Comparison of ENCODE assay signal across 11 mouse cellular contexts in the genomic region with DNA sequence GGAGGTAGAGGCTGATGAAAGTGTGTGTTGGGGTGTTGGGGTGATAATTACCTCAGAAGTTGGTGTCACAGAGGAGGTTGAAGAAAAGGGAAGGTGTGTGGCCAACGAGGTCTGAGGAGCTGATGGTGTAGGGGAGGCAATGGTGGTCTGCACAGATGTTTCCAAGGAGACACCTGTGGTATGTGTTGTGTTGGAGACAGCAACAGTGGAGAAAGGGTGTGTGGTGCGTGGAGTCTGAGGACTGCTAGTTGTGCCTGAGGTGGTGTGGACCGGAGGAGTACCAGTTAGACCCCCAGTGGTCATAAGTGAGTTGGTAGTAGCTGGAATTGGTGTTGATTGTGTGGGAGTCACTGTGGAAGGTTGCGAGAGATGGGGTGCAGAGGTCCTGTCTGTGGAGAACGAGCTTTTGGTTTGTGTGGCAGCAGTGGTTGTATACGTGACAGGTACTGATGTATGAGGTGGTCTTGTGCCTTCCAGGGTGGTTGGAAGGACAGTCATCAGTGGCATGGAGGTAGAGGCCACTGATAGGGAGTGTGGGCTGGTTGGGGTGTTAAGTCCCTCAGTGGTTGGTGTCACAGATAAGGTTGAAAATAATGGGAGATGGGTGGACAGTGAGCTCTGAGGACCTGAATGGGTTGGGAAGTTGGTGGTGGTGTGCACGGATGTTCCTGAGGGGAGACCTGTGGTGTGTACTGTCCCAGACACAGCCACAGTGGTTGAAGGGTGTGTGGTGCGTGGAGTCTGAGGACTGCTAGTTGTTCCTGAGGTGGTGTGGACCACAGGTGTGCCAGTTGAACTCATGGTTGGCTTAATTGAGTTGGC. TPM values are rescaled to one million over a fixed set of nuclear protein-coding genes. Genes with fewer than 3 reads are reported as not detected.
DNase-seq lines count a peak whose midpoint lies in the region; ATAC-seq and TF ChIP-seq lines count a peak whose summit lies in the region.
"Not testable (repeated sequence)": the region's sequence is repeated elsewhere in the genome, so short reads cannot be mapped to it uniquely, and the experiment has no call there.
"Had no signal": no experiment of that assay in that cellular context is flagged by ENCODE, and none has a peak within 500 bp of the region (broad histone marks: within the 10 kb centered on the region; RNA-seq: fewer than 3 reads in every experiment).

No protein-coding gene starts in this region.

- H3K4me1 ChIP-seq in MEL (ENCODE audit: control insufficient read depth in 1 of 2, insufficient read depth in 2 of 2, low read length in 2 of 2); heart, embryonic 11.5 days (ENCODE audit: control insufficient read depth, insufficient read depth, low read length); hindbrain, embryonic 14.5 days (replicated peaks; ENCODE audit: control insufficient read depth, insufficient read depth, low read length); kidney, embryonic 16.5 days (ENCODE audit: insufficient read depth, low read length); liver, embryonic 15.5 days (replicated peaks); midbrain, embryonic 13.5 days (replicated peaks): not testable (repeated sequence)

- H3K79me2 ChIP-seq in MEL (ENCODE audit: control insufficient read depth, insufficient read depth, low read length, poor library complexity), result not testable (repeated sequence)

- H3K4me3 ChIP-seq in MEL (ENCODE audit: control insufficient read depth in 1 of 2, insufficient read depth in 1 of 2, low read depth in 2 of 2, low read length in 2 of 2); heart, embryonic 11.5 days (ENCODE audit: low read depth, low read length); hindbrain, embryonic 14.5 days (replicated peaks; ENCODE audit: low read length); kidney, embryonic 16.5 days (ENCODE audit: low read length); liver, embryonic 15.5 days (replicated peaks); midbrain, embryonic 13.5 days (replicated peaks): not testable (repeated sequence)

- ATAC-seq in erythroblast, adult 5-6 weeks (replicated peaks; ENCODE audit: low FRiP score, poor library complexity, severe bottlenecking), result peak; percentile 52
- ATAC-seq in heart, embryonic 11.5 days (replicated peaks; ENCODE audit: insufficient number of reproducible peaks, low FRiP score, low TSS enrichment), result peak; percentile 62
- peak; percentile 69 for ATAC-seq in hindbrain, embryonic 14.5 days (ENCODE audit: low FRiP score)
- ATAC-seq in kidney, embryonic 16.5 days (ENCODE audit: low FRiP score, low TSS enrichment), result peak; percentile 67
- peak; percentile 38 for ATAC-seq in liver, embryonic 15.5 days (ENCODE audit: insufficient read depth)
- peak; percentile 78 for ATAC-seq in midbrain, embryonic 13.5 days
- peak; percentile 24 for ATAC-seq in neutrophil, adult 5-6 weeks (ENCODE audit: extremely low read depth, insufficient number of reproducible peaks, low FRiP score, poor library complexity, severe bottlenecking)

- 85% methylated on average over 5 of the region's 8 CpGs for WGBS in heart, embryonic 11.5 days (ENCODE audit: insufficient replicate concordance)
- 89% methylated on average over 6 of the region's 8 CpGs for WGBS in hindbrain, embryonic 14.5 days
- 88% methylated on average over 5 of the region's 8 CpGs for WGBS in kidney, embryonic 16.5 days
- 83% methylated on average over 6 of the region's 8 CpGs for WGBS in liver, embryonic 15.5 days (ENCODE audit: insufficient replicate concordance)
- 91% methylated on average over 6 of the region's 8 CpGs for WGBS in midbrain, embryonic 13.5 days

- not testable (repeated sequence) for TF ChIP-seq POLR2A in MEL (IDR thresholded peaks at IDR 0.05; ENCODE audit: control insufficient read depth in 1 of 2, insufficient read depth in 1 of 2, low read depth in 1 of 2, low read length in 2 of 2, poor library complexity in 1 of 2)

- H3K9ac ChIP-seq in MEL (ENCODE audit: control insufficient read depth, low read depth, low read length, poor library complexity, severe bottlenecking); heart, embryonic 11.5 days (ENCODE audit: low read depth, low read length); hindbrain, embryonic 14.5 days; kidney, embryonic 16.5 days (replicated peaks; ENCODE audit: low read length); liver, embryonic 15.5 days; midbrain, embryonic 13.5 days (replicated peaks): not testable (repeated sequence)

- H3K9me3 ChIP-seq in MEL (replicated peaks; ENCODE audit: insufficient read depth, low read length); heart, embryonic 11.5 days (replicated peaks; ENCODE audit: control insufficient read depth, low read length); hindbrain, embryonic 14.5 days (ENCODE audit: control insufficient read depth, low read length); kidney, embryonic 16.5 days (ENCODE audit: low read length); liver, embryonic 15.5 days (replicated peaks); midbrain, embryonic 13.5 days: not testable (repeated sequence)

- DNase-seq in MEL (ENCODE audit: low read depth, low spot score), result peak; percentile 16
- not testable (repeated sequence) for DNase-seq in hindbrain, embryonic 14.5 days (ENCODE audit: low spot score)

- H3K4me2 ChIP-seq in heart, embryonic 11.5 days; hindbrain, embryonic 14.5 days (replicated peaks); kidney, embryonic 16.5 days (replicated peaks; ENCODE audit: low read depth, low read length); liver, embryonic 15.5 days; midbrain, embryonic 13.5 days (replicated peaks): not testable (repeated sequence)

- H3K27ac ChIP-seq in MEL (ENCODE audit: control insufficient read depth, low read depth, low read length); heart, embryonic 11.5 days (ENCODE audit: low read depth, low read length); hindbrain, embryonic 14.5 days; kidney, embryonic 16.5 days (ENCODE audit: low read length); liver, embryonic 15.5 days (replicated peaks); midbrain, embryonic 13.5 days: not testable (repeated sequence)

- not testable (repeated sequence) for TF ChIP-seq RAD21 in MEL (IDR thresholded peaks at IDR 0.05; ENCODE audit: low read depth, low read length)

- not testable (repeated sequence) for TF ChIP-seq EP300 in MEL (IDR thresholded peaks at IDR 0.05; ENCODE audit: low read depth in 1 of 2, low read length in 2 of 2)

- H3K27me3 ChIP-seq in MEL (ENCODE audit: control insufficient read depth in 1 of 2, insufficient read depth in 2 of 2, low read length in 2 of 2); heart, embryonic 11.5 days (ENCODE audit: control insufficient read depth, insufficient read depth, low read length); hindbrain, embryonic 14.5 days (ENCODE audit: control insufficient read depth, insufficient read depth, low read length); kidney, embryonic 16.5 days (ENCODE audit: insufficient read depth, low read length); liver, embryonic 15.5 days; midbrain, embryonic 13.5 days: not testable (repeated sequence)

- not testable (repeated sequence) for H3K36me3 ChIP-seq in MEL (ENCODE audit: control insufficient read depth in 1 of 2, insufficient read depth in 2 of 2, low read length in 2 of 2); heart, embryonic 11.5 days (ENCODE audit: control insufficient read depth, insufficient read depth, low read length); kidney, embryonic 16.5 days (ENCODE audit: insufficient read depth, low read length)
- H3K36me3 ChIP-seq in hindbrain, embryonic 14.5 days (replicated peaks; ENCODE audit: control insufficient read depth, insufficient read depth), result peaks cover 13% of the 10 kb centered on the region
- peaks cover 67% of the 10 kb centered on the region for H3K36me3 ChIP-seq in liver, embryonic 15.5 days (replicated peaks)
- peaks cover 15% of the 10 kb centered on the region for H3K36me3 ChIP-seq in midbrain, embryonic 13.5 days

- TF ChIP-seq CTCF in MEL (IDR thresholded peaks at IDR 0.05 in 2 of 3, conservative IDR thresholded peaks at IDR 0.05 in 1 of 3; ENCODE audit: control insufficient read depth in 1 of 3, insufficient read depth in 1 of 3, low read depth in 2 of 3, low read length in 3 of 3, poor library complexity in 1 of 3, severe bottlenecking in 1 of 3), result not testable (repeated sequence)

RNA-seq across cellular contexts. Expression of a gene that starts 16.4 kb away (rescaled TPM):
- 0.04 TPM in 1 of 2 replicates, not detected in the other for total RNA-seq in MEL (2012; rRNA removed)
- polyA plus RNA-seq in MEL (2012; ENCODE audit: insufficient read depth in 1 of 2, insufficient read length in 2 of 2, low read depth in 1 of 2, low replicate concordance in 2 of 2, missing spikeins in 1 of 2), result under 1 TPM in 1 of 2 experiments, not detected in 1; 0.19 TPM
- under 0.01 TPM in 1 of 2 replicates, not detected in the other for total RNA-seq in erythroblast, adult 5-6 weeks (2015; ENCODE audit: low replicate concordance)
- total RNA-seq in erythroblast, adult 5-6 weeks (2017; ENCODE audit: low replicate concordance), result 0.28 TPM in 1 of 2 replicates, not detected in the other
- polyA plus RNA-seq in heart, embryonic 11.5 days (2014; fragmentation: Nextera tagmentation; extraction: Ambion mirVana), result 0.11 and 0.18 TPM in 2 replicates
- 0.18 and 0.33 TPM in 2 replicates for polyA plus RNA-seq in hindbrain, embryonic 14.5 days (2014; fragmentation: Nextera tagmentation; extraction: Ambion mirVana)
- 0.24 and 0.26 TPM in 2 replicates for polyA plus RNA-seq in kidney, embryonic 16.5 days (2015; fragmentation: Nextera tagmentation; extraction: Ambion mirVana)
- polyA plus RNA-seq in liver, embryonic 15.5 days (2015; fragmentation: Nextera tagmentation; extraction: Ambion mirVana), result 3.1 and 3.3 TPM in 2 replicates
- 0.26 and 0.27 TPM in 2 replicates for polyA plus RNA-seq in midbrain, embryonic 13.5 days (2015; fragmentation: Nextera tagmentation; extraction: Ambion mirVana)
- not detected in 2 replicates for total RNA-seq in neutrophil, adult 5-6 weeks (2017)
- total RNA-seq: adrenal gland, adult 18-20 months; gastrocnemius, adult 2 months; left cerebral cortex, postnatal 25 days had no signal

RNA-seq across cellular contexts. Expression of a gene that starts 51.4 kb away (rescaled TPM):
- total RNA-seq in MEL (2012; rRNA removed), result not detected in 2 replicates
- under 1 TPM in 1 of 2 experiments, not detected in 1; 0.04 TPM for polyA plus RNA-seq in MEL (2012; ENCODE audit: insufficient read depth in 1 of 2, insufficient read length in 2 of 2, low read depth in 1 of 2, low replicate concordance in 2 of 2, missing spikeins in 1 of 2)
- total RNA-seq in erythroblast, adult 5-6 weeks (2015; ENCODE audit: low replicate concordance), result 1.3 TPM in 1 of 2 replicates, not detected in the other
- total RNA-seq in erythroblast, adult 5-6 weeks (2017; ENCODE audit: low replicate concordance), result 0.26 and 0.28 TPM in 2 replicates
- polyA plus RNA-seq in heart, embryonic 11.5 days (2014; fragmentation: Nextera tagmentation; extraction: Ambion mirVana), result 0.93 and 1.1 TPM in 2 replicates
- polyA plus RNA-seq in hindbrain, embryonic 14.5 days (2014; fragmentation: Nextera tagmentation; extraction: Ambion mirVana), result 0.36 and 0.72 TPM in 2 replicates
- polyA plus RNA-seq in kidney, embryonic 16.5 days (2015; fragmentation: Nextera tagmentation; extraction: Ambion mirVana), result 0.17 and 0.45 TPM in 2 replicates
- 0.10 and 0.20 TPM in 2 replicates for polyA plus RNA-seq in liver, embryonic 15.5 days (2015; fragmentation: Nextera tagmentation; extraction: Ambion mirVana)
- polyA plus RNA-seq in midbrain, embryonic 13.5 days (2015; fragmentation: Nextera tagmentation; extraction: Ambion mirVana), result 0.09 and 0.27 TPM in 2 replicates
- not detected in 2 replicates for total RNA-seq in neutrophil, adult 5-6 weeks (2017)

Comparison
In these comparisons a context has a peak if more than half of its experiments do, and no peak if none do; other contexts are left out.
1. ATAC-seq: peak in every context shown above with its lines; median percentile 78 in midbrain, embryonic 13.5 days; 69 in hindbrain, embryonic 14.5 days; 67 in kidney, embryonic 16.5 days; 62 in heart, embryonic 11.5 days; 52 in erythroblast, adult 5-6 weeks; 38 in liver, embryonic 15.5 days; 24 in neutrophil, adult 5-6 weeks.